Mouse (Mus musculus): ENCODE data around the gene Gramd4.

The Gramd4 gene

GRCm38 (mm10) chr15:86181941-86182439 is 124.5 kb downstream of the Gramd4 start:
- DNase-seq (ENCODE audit: low spot score in 2 of 2), result no peak

DNA sequence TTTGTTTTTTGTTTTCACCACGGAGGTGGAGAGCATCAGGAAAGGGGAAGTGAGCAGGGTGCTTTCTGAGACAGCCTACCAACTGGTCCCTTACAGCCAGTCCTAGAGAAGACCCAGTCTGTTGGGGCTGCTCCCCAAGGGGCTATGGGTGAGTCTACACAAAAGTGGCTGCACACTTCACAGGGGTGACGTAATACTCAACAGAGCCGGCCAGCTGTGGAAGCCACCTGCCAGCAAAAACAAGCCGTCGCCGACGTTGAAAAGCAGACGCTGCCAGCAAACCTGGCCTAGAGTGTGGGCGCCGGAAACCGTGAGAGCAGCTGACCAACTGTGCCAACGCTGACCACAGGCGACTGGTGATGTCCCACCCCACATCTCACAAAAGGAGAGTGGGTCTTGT is 125.2 kb downstream of the Gramd4 start:
- DNase-seq (ENCODE audit: low spot score in 2 of 2), result no peak

DNA sequence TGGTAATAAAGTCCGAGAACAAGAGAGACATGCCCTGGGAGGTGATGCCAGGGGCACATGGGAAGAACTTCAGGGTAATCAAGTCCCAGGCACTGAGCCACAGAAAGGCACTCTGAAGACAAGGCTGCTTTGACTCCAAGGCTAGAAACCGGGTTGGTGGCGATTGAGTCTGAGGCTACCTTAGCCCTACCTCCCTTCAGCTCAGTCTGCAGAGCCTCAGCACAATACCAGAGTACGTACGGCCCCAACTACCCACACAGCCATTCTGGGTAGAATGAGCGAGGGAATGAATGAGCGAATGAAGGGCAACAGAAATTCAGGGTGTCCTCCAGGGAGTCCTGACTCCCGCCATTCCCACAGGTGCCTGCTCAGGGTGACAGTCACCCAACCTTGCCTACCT is 126.0 kb downstream of the Gramd4 start:
- DNase-seq (ENCODE audit: low spot score in 2 of 2), result no peak

DNA sequence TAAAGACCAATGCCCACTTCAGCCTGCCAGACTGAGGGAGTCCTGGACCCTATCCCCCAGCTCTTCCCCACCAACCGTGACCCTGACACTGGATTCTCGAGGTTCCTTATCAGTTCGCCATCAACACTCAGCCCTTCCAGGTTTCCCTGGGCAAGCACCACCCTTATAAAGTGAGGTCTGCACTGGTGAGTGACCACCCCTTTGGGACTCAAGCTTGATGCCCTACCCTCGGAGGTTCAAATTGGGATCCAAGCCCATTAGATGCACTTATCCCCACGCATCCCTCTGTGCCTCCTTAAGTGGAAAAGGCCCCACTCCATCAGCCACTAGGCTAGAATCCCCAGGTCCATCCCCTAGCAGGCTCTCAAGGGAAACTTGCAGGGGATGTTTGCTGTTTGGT is 126.6 kb downstream of the Gramd4 start:
- DNase-seq (ENCODE audit: low spot score in 2 of 2), result no peak

DNA sequence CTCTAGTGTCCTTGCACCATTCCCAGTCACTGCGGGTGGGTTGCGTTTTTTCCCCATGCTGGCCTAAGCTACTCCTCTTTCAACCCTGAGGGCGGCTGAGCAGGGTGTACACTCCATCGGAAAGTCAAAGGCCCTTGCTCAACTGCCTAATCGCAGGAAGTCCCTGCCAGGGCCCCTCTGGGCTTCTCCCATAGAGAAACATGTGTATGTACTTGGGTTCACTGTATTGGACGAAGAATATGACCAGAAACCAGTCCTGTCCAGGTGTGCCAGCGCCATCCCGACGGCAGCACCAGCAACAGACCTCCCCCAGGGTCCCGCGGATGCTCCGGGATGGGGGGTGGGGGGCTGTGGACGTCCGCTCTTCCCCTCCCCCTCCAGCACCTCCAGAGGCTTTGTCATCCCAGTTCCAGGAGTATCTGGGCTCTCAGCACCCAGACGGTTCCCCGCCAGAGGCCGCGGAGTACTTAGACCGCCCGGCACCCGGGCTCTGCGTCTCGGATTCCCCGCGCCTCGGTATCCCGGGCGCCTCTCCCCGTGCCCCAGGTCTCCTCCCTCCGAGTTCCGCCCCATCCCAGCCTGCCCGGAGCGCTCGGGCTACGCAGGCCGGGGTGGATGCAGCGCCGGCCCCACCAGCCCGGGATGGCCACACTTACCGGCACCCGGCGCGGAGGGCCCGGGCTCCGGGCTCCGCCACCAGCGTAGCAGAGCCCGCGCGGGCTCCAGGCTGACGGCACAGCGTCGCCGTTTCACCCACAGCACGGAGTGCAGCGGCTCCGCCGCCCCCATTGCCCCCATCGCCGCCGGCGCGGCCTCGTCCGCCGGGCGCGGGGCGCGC is 127.6 kb downstream of the Gramd4 start:
- DNase-seq (ENCODE audit: low spot score in 2 of 2), result peak in 1 of 2 experiments; percentile 44

- peak in 1 of 2 experiments; percentile 65 for DNase-seq (ENCODE audit: low spot score in 2 of 2)
Observed at GRCm38 (mm10) chr15:86185689-86186569, 128.4 kb downstream of the Gramd4 start, which contains the start of gene Cerk. Gene Cerk, minus strand, starts transcription at chr15:86186141.

- no peak for DNase-seq (ENCODE audit: low spot score in 2 of 2)
Observed at GRCm38 (mm10) chr15:86186686-86187085, 129.2 kb downstream of the Gramd4 start.

All from urinary bladder, postnatal 4 days (tissue).